Mouse (Mus musculus): Measurements from ENCODE around the gene Wnt7b. TPM values are rescaled to one million over a fixed set of nuclear protein-coding genes. Genes with fewer than 3 reads are reported as not detected.

The Wnt7b gene
- polyA plus RNA-seq, 1 experiment from 2014 or later = 1.3 TPM

DNA sequence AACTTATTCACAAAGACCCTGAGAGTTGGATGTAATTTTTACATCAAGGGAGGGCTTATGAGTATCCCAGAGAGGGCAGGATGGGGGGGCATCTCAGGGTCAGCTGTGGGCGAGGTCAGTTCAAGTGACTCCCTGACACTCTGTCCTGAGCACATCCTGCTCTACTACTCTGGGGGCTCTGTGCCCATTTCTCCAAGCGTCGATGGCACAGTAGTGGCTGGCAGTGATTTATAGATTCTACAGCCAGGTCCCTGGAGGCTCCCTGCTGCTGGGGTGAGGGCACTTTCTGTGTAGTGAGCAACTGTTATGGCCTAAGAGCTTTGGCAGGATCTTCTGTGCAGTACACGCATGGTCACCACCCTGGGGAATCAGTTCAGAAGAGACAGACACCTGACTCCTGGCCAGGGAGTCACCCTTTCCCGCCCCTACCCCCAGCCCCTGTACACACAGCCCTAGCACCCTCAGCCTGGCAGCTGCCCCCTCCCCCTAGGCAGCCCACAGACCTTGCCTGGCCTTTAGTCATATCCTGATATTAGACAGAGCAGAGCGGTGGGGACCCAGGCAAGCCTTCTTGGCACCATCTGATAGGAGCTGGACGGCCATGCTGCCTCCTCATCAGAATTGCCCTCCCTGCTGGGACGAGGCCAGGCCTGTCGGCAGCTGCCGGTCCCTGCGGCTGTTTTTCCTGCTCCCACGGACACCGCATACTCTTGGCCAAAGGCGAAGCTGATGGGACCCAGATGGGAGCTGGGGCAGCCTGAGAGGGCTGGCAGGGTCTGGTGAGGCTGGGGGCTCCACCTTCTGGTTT, 77.0 kb downstream of the Wnt7b start:
- WGBS = 43% methylated on average over 14 of the region's 14 CpGs
- ATAC-seq (ENCODE audit: insufficient number of reproducible peaks, low FRiP score) = no peak
- no peak overlapping the region for H3K9ac ChIP-seq
- no peak overlapping the region for H3K4me2 ChIP-seq
- no peaks in the 10 kb centered on the region for H3K9me3 ChIP-seq (replicated peaks)
- peaks cover 8% of the 10 kb centered on the region; the same call in 1 of the 2 replicates for H3K4me1 ChIP-seq (replicated peaks)
- H3K4me3 ChIP-seq = no peak overlapping the region
- H3K27me3 ChIP-seq (replicated peaks) = peaks cover 29% of the 10 kb centered on the region; the same call in 1 of the 2 replicates
- no peaks in the 10 kb centered on the region for H3K36me3 ChIP-seq
- no peak overlapping the region for H3K27ac ChIP-seq (ENCODE audit: poor library complexity, severe bottlenecking)

- 73% methylated on average over 8 of the region's 8 CpGs for WGBS
- H3K9ac ChIP-seq = no peak within 1 kb of the TSS
- no peaks in the 10 kb centered on the region for H3K9me3 ChIP-seq (replicated peaks)
- H3K4me3 ChIP-seq = no peak within 1 kb of the TSS
- H3K27me3 ChIP-seq (replicated peaks) = peaks cover 46% of the 10 kb centered on the region
- H3K4me2 ChIP-seq = no peak within 1 kb of the TSS
- H3K27ac ChIP-seq (ENCODE audit: poor library complexity, severe bottlenecking) = no peak within 1 kb of the TSS
- H3K36me3 ChIP-seq = no peaks in the 10 kb centered on the region
- ATAC-seq (ENCODE audit: insufficient number of reproducible peaks, low FRiP score) = no peak
- H3K4me1 ChIP-seq (replicated peaks) = peaks cover 8% of the 10 kb centered on the region; the same call in 1 of the 2 replicates
These were observed 79.1 kb downstream of the Wnt7b start, which contains the start of gene 7530416G11Rik for GRCm38 (mm10) chr15:85503127-85503526. Gene 7530416G11Rik (minus strand): TSS chr15:85503227.

DNA sequence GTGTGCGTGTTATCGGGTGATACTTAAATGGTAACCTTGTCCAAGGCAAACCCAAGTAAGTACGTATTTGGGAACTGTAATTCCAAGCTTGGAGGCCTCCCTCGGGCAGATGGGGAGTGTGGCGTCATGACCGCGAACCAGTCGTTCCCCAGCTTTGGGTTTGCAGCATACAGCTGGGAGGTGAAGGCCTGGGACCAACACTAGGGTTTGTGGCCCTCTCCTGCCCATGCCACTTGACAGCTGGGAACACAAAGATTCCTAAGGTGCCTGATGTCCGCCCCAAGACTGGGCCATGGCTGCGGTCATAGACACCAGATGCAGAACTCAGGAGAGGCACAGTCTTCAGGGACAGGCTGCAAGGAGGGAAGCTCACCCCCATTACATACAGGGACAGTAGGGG, 82.0 kb downstream of the Wnt7b start:
- Histone ChIP-seq H3K9me3 (replicated peaks) (no peaks in the 10 kb centered on the region), H3K36me3 (no peaks in the 10 kb centered on the region), H3K27ac (ENCODE audit: poor library complexity, severe bottlenecking) (no peak overlapping the region), H3K4me1 (replicated peaks) (no peaks in the 10 kb centered on the region), H3K4me2 (no peak overlapping the region), H3K4me3 (no peak overlapping the region), H3K9ac (no peak overlapping the region), H3K27me3 (replicated peaks) (peaks cover 67% of the 10 kb centered on the region)
- WGBS = 78% methylated on average over 10 of the region's 10 CpGs
- ATAC-seq (ENCODE audit: insufficient number of reproducible peaks, low FRiP score) = no peak

- no peak for ATAC-seq (ENCODE audit: insufficient number of reproducible peaks, low FRiP score)
- 64% methylated on average over 10 of the region's 10 CpGs for WGBS
- Histone ChIP-seq H3K27ac (ENCODE audit: poor library complexity, severe bottlenecking) (no peak overlapping the region), H3K36me3 (no peaks in the 10 kb centered on the region), H3K4me1 (replicated peaks) (no peaks in the 10 kb centered on the region), H3K4me3 (no peak overlapping the region), H3K4me2 (no peak overlapping the region), H3K9me3 (replicated peaks) (no peaks in the 10 kb centered on the region), H3K27me3 (replicated peaks) (peaks cover 75% of the 10 kb centered on the region), H3K9ac (no peak overlapping the region)
These were observed 84.2 kb downstream of the Wnt7b start for GRCm38 (mm10) chr15:85497981-85498475.

GRCm38 (mm10) chr15:85497548-85497947, 84.7 kb downstream of the Wnt7b start:
- Histone ChIP-seq H3K9me3 (replicated peaks) (no peaks in the 10 kb centered on the region), H3K4me2 (no peak overlapping the region), H3K4me1 (replicated peaks) (no peaks in the 10 kb centered on the region), H3K27me3 (replicated peaks) (peaks cover 72% of the 10 kb centered on the region), H3K9ac (no peak overlapping the region), H3K36me3 (no peaks in the 10 kb centered on the region), H3K27ac (ENCODE audit: poor library complexity, severe bottlenecking) (no peak overlapping the region), H3K4me3 (no peak overlapping the region)
- ATAC-seq (ENCODE audit: insufficient number of reproducible peaks, low FRiP score) = no peak
- 79% methylated on average over 4 of the region's 4 CpGs for WGBS

DNA sequence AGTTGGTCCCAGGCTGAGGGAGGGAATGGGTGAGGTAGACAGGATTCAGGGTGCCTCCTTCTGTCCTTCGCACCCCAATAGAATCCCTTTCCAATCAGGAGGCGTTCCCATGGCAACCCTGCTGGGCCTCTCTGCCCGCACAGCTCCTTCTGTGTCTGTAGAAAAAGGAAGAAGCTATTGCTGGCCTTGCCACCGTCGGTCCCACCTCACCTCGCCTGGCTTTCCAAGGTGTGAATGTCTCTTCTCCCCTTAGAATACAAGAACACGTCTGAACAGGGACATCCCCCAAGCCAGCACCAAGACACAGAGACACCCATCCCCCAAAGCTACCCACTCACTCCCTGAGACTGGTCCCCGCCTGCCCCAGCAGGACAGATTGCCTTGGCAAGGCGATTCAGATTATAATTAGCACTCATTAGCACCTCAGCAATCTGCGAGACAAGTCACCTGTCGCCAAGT, 88.1 kb downstream of the Wnt7b start:
- H3K4me1 ChIP-seq (replicated peaks) = no peaks in the 10 kb centered on the region
- H3K27ac ChIP-seq (ENCODE audit: poor library complexity, severe bottlenecking) = no peak overlapping the region
- no peaks in the 10 kb centered on the region for H3K36me3 ChIP-seq
- no peak overlapping the region for H3K9ac ChIP-seq
- H3K4me2 ChIP-seq = no peak overlapping the region
- no peaks in the 10 kb centered on the region for H3K9me3 ChIP-seq (replicated peaks)
- ATAC-seq (ENCODE audit: insufficient number of reproducible peaks, low FRiP score) = no peak
- WGBS = 6% methylated on average over 11 of the region's 11 CpGs
- H3K4me3 ChIP-seq = no peak overlapping the region
- H3K27me3 ChIP-seq (replicated peaks) = peaks cover 87% of the 10 kb centered on the region

DNA sequence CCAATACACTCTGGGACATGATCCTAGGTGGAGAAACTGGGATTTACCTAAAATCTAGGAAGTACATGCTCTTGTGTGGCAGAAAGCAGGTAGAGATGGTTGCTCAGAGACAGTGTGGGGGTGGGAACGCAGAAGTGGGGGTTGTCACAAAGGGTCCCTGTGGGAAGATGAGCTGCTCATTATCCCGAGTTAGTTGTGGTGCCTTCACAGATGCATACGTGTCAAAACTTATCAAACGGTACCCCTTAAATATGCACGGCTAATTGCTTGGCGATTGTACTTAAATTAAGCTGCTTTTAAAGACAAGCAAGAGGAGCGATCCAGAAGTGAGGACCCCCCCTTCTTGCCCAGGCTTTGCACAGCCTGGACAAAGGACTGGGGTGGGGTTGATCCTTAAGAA, 92.5 kb downstream of the Wnt7b start:
- H3K4me2 ChIP-seq = no peak overlapping the region
- no peak overlapping the region for H3K9ac ChIP-seq
- H3K36me3 ChIP-seq = no peaks in the 10 kb centered on the region
- peaks cover 2% of the 10 kb centered on the region; the same call in 1 of the 2 replicates for H3K9me3 ChIP-seq (replicated peaks)
- peaks cover 58% of the 10 kb centered on the region for H3K27me3 ChIP-seq (replicated peaks)
- no peaks in the 10 kb centered on the region for H3K4me1 ChIP-seq (replicated peaks)
- ATAC-seq (ENCODE audit: insufficient number of reproducible peaks, low FRiP score) = no peak
- 75% methylated on average over 7 of the region's 7 CpGs for WGBS
- no peak overlapping the region for H3K27ac ChIP-seq (ENCODE audit: poor library complexity, severe bottlenecking)
- H3K4me3 ChIP-seq = no peak overlapping the region

- Histone ChIP-seq H3K27ac (ENCODE audit: poor library complexity, severe bottlenecking) (no peak overlapping the region), H3K4me2 (no peak overlapping the region), H3K9me3 (replicated peaks) (peaks cover 2% of the 10 kb centered on the region; the same call in 1 of the 2 replicates), H3K4me1 (replicated peaks) (no peaks in the 10 kb centered on the region), H3K36me3 (no peaks in the 10 kb centered on the region), H3K27me3 (replicated peaks) (peaks cover 54% of the 10 kb centered on the region), H3K4me3 (no peak overlapping the region), H3K9ac (no peak overlapping the region)
- ATAC-seq (ENCODE audit: insufficient number of reproducible peaks, low FRiP score) = no peak
- WGBS = 82% methylated on average over 10 of the region's 10 CpGs
These were observed 93.4 kb downstream of the Wnt7b start for GRCm38 (mm10) chr15:85488900-85489299.

Other genes with a start within 250 kb of the Wnt7b start
- 240 and 241 TPM in 2 replicates for gene Atxn10, start 246.2 kb downstream of the Wnt7b start, polyA plus RNA-seq (2016; fragmentation: Nextera tagmentation; extraction: Ambion mirVana)
- gene 7530416G11Rik, start 79.2 kb downstream of the Wnt7b start, polyA plus RNA-seq (2016; fragmentation: Nextera tagmentation; extraction: Ambion mirVana) = not detected in 2 replicates
- 2.3 and 3.3 TPM in 2 replicates for gene Ppara, start 152.5 kb upstream of the Wnt7b start, polyA plus RNA-seq (2016; fragmentation: Nextera tagmentation; extraction: Ambion mirVana)
- gene Cdpf1, start 229.2 kb upstream of the Wnt7b start, polyA plus RNA-seq (2016; fragmentation: Nextera tagmentation; extraction: Ambion mirVana) = 34.4 and 35.7 TPM in 2 replicates
- 0.14 and 0.19 TPM in 2 replicates for gene Pkdrej, start 239.3 kb upstream of the Wnt7b start, polyA plus RNA-seq (2016; fragmentation: Nextera tagmentation; extraction: Ambion mirVana)
- 3.3 and 3.6 TPM in 2 replicates for gene Ttc38, start 249.8 kb upstream of the Wnt7b start, polyA plus RNA-seq (2016; fragmentation: Nextera tagmentation; extraction: Ambion mirVana)

Data from heart, embryonic 12.5 days (tissue).